8 mouse cellular contexts compared by ENCODE assay signal in the genomic region with DNA sequence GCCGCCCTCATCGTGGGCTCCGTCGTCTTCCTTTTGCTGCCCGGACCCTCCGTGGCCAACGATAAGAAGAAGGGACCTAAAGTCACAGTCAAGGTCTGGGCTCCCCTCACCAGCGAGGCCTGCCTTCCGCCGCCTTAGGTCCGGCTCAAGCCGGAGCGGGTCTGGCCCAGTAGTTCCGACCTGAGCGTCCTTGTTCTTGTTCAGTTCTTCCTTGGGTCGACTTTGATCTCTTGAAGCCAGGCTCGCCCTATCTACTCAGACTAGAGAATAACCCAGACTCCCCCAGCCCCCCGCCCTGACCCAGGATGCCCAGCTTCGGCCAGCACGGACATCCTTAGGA. TPM values are rescaled to one million over a fixed set of nuclear protein-coding genes. Genes with fewer than 3 reads are reported as not detected.
A peak's percentile ranks its signal among the peaks of the same experiment; 100 is the strongest.
DNase-seq lines count a peak whose midpoint lies in the region; ATAC-seq and TF ChIP-seq lines count a peak whose summit lies in the region.

No protein-coding gene starts in this region.

- peak overlapping the region; percentile 88 for H3K4me2 ChIP-seq in heart, embryonic 14.5 days (ENCODE audit: low read length)
- H3K4me2 ChIP-seq in hindbrain, embryonic 12.5 days (replicated peaks): peak overlapping the region; percentile 75
- H3K4me2 ChIP-seq in midbrain, embryonic 12.5 days (replicated peaks): peak overlapping the region; percentile 80

- H3K27ac ChIP-seq in heart, embryonic 14.5 days (replicated peaks in 1 of 2; ENCODE audit: control insufficient read depth in 1 of 2, insufficient read depth in 1 of 2, low read depth in 2 of 2, low read length in 2 of 2): peak overlapping the region; percentile 59 to 63
- peak overlapping the region; percentile 58 for H3K27ac ChIP-seq in MEL (ENCODE audit: control insufficient read depth, low read depth, low read length)
- peak overlapping the region; percentile 79 for H3K27ac ChIP-seq in hindbrain, embryonic 12.5 days
- peak overlapping the region; percentile 86 for H3K27ac ChIP-seq in midbrain, embryonic 12.5 days (replicated peaks)

- peak; percentile 60 for ATAC-seq in heart, embryonic 14.5 days (ENCODE audit: insufficient number of reproducible peaks, insufficient read depth, low FRiP score, low read depth)
- peak; percentile 75 for ATAC-seq in hindbrain, embryonic 12.5 days (ENCODE audit: low FRiP score)
- peak; percentile 76 for ATAC-seq in midbrain, embryonic 12.5 days (ENCODE audit: low FRiP score, low read depth)

- intact Hi-C loops in heart, postnatal 14 days (cut with DNase I): loop anchor here (2.0 kb wide), 1 partner anchor 65 kb away; no protein-coding TSS in a partner anchor

- TF ChIP-seq EP300 in MEL (IDR thresholded peaks at IDR 0.05; ENCODE audit: low read depth in 1 of 2, low read length in 2 of 2): no peak

- no peak; a peak in 1 of 4 replicates for TF ChIP-seq POLR2A in MEL (IDR thresholded peaks at IDR 0.05; ENCODE audit: control insufficient read depth in 1 of 2, insufficient read depth in 1 of 2, low read depth in 1 of 2, low read length in 2 of 2, poor library complexity in 1 of 2)

- 0% methylated on average over 20 of the region's 20 CpGs for WGBS in heart, embryonic 14.5 days
- 0% methylated on average over 20 of the region's 20 CpGs for WGBS in hindbrain, embryonic 12.5 days
- WGBS in midbrain, embryonic 12.5 days: under 1% methylated on average over 20 of the region's 20 CpGs

- H3K36me3 ChIP-seq in heart, embryonic 14.5 days (ENCODE audit: control insufficient read depth, insufficient read depth, low read length): peaks cover 35% of the 10 kb centered on the region
- H3K36me3 ChIP-seq in MEL (ENCODE audit: control insufficient read depth in 1 of 2, insufficient read depth in 2 of 2, low read length in 2 of 2): peaks cover 8 to 9% of the 10 kb centered on the region in 2 experiments
- H3K36me3 ChIP-seq in hindbrain, embryonic 12.5 days: peaks cover 26% of the 10 kb centered on the region
- peaks cover 28% of the 10 kb centered on the region for H3K36me3 ChIP-seq in midbrain, embryonic 12.5 days

- H3K27me3 ChIP-seq in heart, embryonic 14.5 days (ENCODE audit: control insufficient read depth, insufficient read depth, low read length): no peaks in the 10 kb centered on the region
- H3K27me3 ChIP-seq in MEL (ENCODE audit: control insufficient read depth in 1 of 2, insufficient read depth in 2 of 2, low read length in 2 of 2): no peaks in the 10 kb centered on the region
- H3K27me3 ChIP-seq in hindbrain, embryonic 12.5 days: no peaks in the 10 kb centered on the region
- H3K27me3 ChIP-seq in midbrain, embryonic 12.5 days: no peaks in the 10 kb centered on the region

- no peak for TF ChIP-seq RAD21 in MEL (IDR thresholded peaks at IDR 0.05; ENCODE audit: low read depth, low read length)

- peaks cover 3 to 15% of the 10 kb centered on the region in 2 experiments for H3K4me1 ChIP-seq in heart, embryonic 14.5 days (ENCODE audit: control insufficient read depth in 2 of 2, insufficient read depth in 2 of 2, low read length in 2 of 2)
- peaks cover 3 to 7% of the 10 kb centered on the region in 2 experiments; a peak in 3 of 4 replicates for H3K4me1 ChIP-seq in MEL (ENCODE audit: control insufficient read depth in 1 of 2, insufficient read depth in 2 of 2, low read length in 2 of 2)
- peaks cover 17% of the 10 kb centered on the region for H3K4me1 ChIP-seq in hindbrain, embryonic 12.5 days
- H3K4me1 ChIP-seq in midbrain, embryonic 12.5 days: peaks cover 18% of the 10 kb centered on the region

- peak overlapping the region; percentile 74 to 83 for H3K4me3 ChIP-seq in heart, embryonic 14.5 days (ENCODE audit: control insufficient read depth in 1 of 2, insufficient read depth in 1 of 2, low read depth in 1 of 2, low read length in 2 of 2)
- peak overlapping the region; percentile 91 to 97 for H3K4me3 ChIP-seq in MEL (ENCODE audit: control insufficient read depth in 1 of 2, insufficient read depth in 1 of 2, low read depth in 2 of 2, low read length in 2 of 2)
- H3K4me3 ChIP-seq in hindbrain, embryonic 12.5 days: peak overlapping the region; percentile 78
- peak overlapping the region; percentile 81 for H3K4me3 ChIP-seq in midbrain, embryonic 12.5 days

- no peak for TF ChIP-seq CTCF in MEL (IDR thresholded peaks at IDR 0.05 in 2 of 3, conservative IDR thresholded peaks at IDR 0.05 in 1 of 3; ENCODE audit: control insufficient read depth in 1 of 3, insufficient read depth in 1 of 3, low read depth in 2 of 3, low read length in 3 of 3, poor library complexity in 1 of 3, severe bottlenecking in 1 of 3)

- peak overlapping the region; percentile 87 for H3K9ac ChIP-seq in heart, embryonic 14.5 days (ENCODE audit: low read length)
- peak overlapping the region; percentile 90 for H3K9ac ChIP-seq in MEL (ENCODE audit: control insufficient read depth, low read depth, low read length, poor library complexity, severe bottlenecking)
- H3K9ac ChIP-seq in hindbrain, embryonic 12.5 days: peak overlapping the region; percentile 90
- peak overlapping the region; percentile 85 for H3K9ac ChIP-seq in midbrain, embryonic 12.5 days (replicated peaks)

- H3K79me2 ChIP-seq in MEL (ENCODE audit: control insufficient read depth, insufficient read depth, low read length, poor library complexity): peaks cover 14% of the 10 kb centered on the region

- H3K9me3 ChIP-seq in heart, embryonic 14.5 days (ENCODE audit: control insufficient read depth, low read length): no peaks in the 10 kb centered on the region
- H3K9me3 ChIP-seq in MEL (replicated peaks; ENCODE audit: insufficient read depth, low read length): no peaks in the 10 kb centered on the region
- no peaks in the 10 kb centered on the region for H3K9me3 ChIP-seq in hindbrain, embryonic 12.5 days (replicated peaks)
- no peaks in the 10 kb centered on the region for H3K9me3 ChIP-seq in midbrain, embryonic 12.5 days

- DNase-seq in heart, postnatal 14 days: no peak
- no peak for DNase-seq in MEL (ENCODE audit: low read depth, low spot score)
- DNase-seq in urinary bladder, adult 18-20 months (ENCODE audit: low spot score in 2 of 2): no peak
- DNase-seq in urinary bladder, postnatal 14 days (ENCODE audit: low spot score): no peak
- DNase-seq in cerebellum, adult 11 months: no peak

TF ChIP-seq in MEL, 35 proteins besides CTCF, POLR2A, EP300 and RAD21:
- TF ChIP-seq NELFE (IDR thresholded peaks at IDR 0.05; ENCODE audit: low read depth, low read length) (no peak), ZMIZ1 (IDR thresholded peaks at IDR 0.05; ENCODE audit: low read depth, low read length) (no peak), E2F4 (IDR thresholded peaks at IDR 0.05; ENCODE audit: borderline replicate concordance, low read depth, low read length) (no peak), CHD2 (IDR thresholded peaks at IDR 0.05; ENCODE audit: low read length) (no peak), ZKSCAN1 (IDR thresholded peaks at IDR 0.05; ENCODE audit: low read depth, low read length) (no peak), MEF2A (IDR thresholded peaks at IDR 0.05; ENCODE audit: extremely low read depth, insufficient replicate concordance, low read depth, low read length, poor library complexity, severe bottlenecking) (0 out of 2 replicates have a peak, but pooled peaks have one; percentile 8)

RNA-seq across cellular contexts. Expression of gene Ppib, which starts 0.3 kb away (rescaled TPM):
- polyA plus RNA-seq in heart, embryonic 14.5 days (2014; fragmentation: Nextera tagmentation; extraction: Ambion mirVana): 362 and 403 TPM in 2 replicates
- 100 to 1,000 TPM; 184 to 201 TPM for total RNA-seq in heart, postnatal 14 days (2021)
- total RNA-seq in MEL (2012; rRNA removed): 413 and 419 TPM in 2 replicates
- 100 to 1,000 TPM in 1 of 2 experiments, not detected in 1; 291 TPM for polyA plus RNA-seq in MEL (2012; ENCODE audit: insufficient read depth in 1 of 2, insufficient read length in 2 of 2, low read depth in 1 of 2, low replicate concordance in 2 of 2, missing spikeins in 1 of 2)
- 456 and 477 TPM in 2 replicates for polyA plus RNA-seq in hindbrain, embryonic 12.5 days (2016; fragmentation: Nextera tagmentation; extraction: Ambion mirVana)
- polyA plus RNA-seq in midbrain, embryonic 12.5 days (2016; fragmentation: Nextera tagmentation; extraction: Ambion mirVana): 376 and 416 TPM in 2 replicates

RNA-seq across cellular contexts. Expression of gene Snx22, which starts 9.2 kb away (rescaled TPM):
- polyA plus RNA-seq in heart, embryonic 14.5 days (2014; fragmentation: Nextera tagmentation; extraction: Ambion mirVana): 1.2 and 1.6 TPM in 2 replicates
- 1 to 10 TPM in 1 of 2 experiments, under 1 TPM in 1; 0.90 to 1.0 TPM for total RNA-seq in heart, postnatal 14 days (2021)
- 7.1 and 10.1 TPM in 2 replicates for total RNA-seq in MEL (2012; rRNA removed)
- under 1 TPM in 1 of 2 experiments, not detected in 1; 0.43 TPM for polyA plus RNA-seq in MEL (2012; ENCODE audit: insufficient read depth in 1 of 2, insufficient read length in 2 of 2, low read depth in 1 of 2, low replicate concordance in 2 of 2, missing spikeins in 1 of 2)
- polyA plus RNA-seq in hindbrain, embryonic 12.5 days (2016; fragmentation: Nextera tagmentation; extraction: Ambion mirVana): 6.6 and 8.7 TPM in 2 replicates
- polyA plus RNA-seq in midbrain, embryonic 12.5 days (2016; fragmentation: Nextera tagmentation; extraction: Ambion mirVana): 3.5 and 5.2 TPM in 2 replicates
